Mouse (Mus musculus): ENCODE measurements around the gene Ptpru. TPM values are rescaled to one million over a fixed set of nuclear protein-coding genes. Genes with fewer than 3 reads are reported as not detected.

Gene Ptpru
- polyA plus RNA-seq (2017; shearing (Covaris generic)), result not detected

DNA sequence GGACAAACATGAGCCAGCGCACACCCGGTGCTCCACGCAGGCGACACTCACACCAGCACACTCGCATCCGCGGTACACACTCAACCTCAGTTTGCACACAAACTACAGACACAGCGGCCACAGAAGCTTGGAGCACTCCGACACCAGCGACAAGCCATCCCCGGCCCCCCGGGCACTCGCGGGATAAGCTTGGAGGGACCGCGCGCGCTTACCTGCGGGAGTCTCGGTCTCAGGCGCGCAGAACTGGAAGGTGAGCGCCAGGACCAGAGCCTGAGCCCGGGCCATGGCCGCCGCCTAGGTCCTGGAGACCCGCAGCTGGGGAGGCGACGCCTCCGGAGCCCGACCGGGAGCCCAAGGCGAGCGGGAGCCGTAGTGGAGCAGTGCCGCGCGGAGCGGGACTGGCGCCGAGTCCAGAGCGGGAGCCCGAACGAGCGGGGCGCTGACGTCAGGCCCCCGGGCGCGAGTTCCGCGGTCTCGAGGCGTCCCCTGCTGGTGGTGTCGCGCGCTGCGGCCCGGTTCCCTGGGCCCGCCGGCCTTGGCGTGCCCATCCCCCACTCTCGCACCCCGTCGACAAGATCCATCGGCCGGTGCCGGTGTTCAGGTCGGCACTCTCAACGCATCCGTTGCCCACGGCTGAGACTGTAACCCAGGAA is at the start of gene Ptpru:
Gene Ptpru, minus strand, starts transcription at position 417 of the 653 bp plus-strand sequence.

GRCm38 (mm10) chr4:131873293-131874168 is 35.4 kb upstream of the Ptpru start, which contains the start of gene Srsf4:
Gene Srsf4 (plus strand): TSS chr4:131873617.

DNA sequence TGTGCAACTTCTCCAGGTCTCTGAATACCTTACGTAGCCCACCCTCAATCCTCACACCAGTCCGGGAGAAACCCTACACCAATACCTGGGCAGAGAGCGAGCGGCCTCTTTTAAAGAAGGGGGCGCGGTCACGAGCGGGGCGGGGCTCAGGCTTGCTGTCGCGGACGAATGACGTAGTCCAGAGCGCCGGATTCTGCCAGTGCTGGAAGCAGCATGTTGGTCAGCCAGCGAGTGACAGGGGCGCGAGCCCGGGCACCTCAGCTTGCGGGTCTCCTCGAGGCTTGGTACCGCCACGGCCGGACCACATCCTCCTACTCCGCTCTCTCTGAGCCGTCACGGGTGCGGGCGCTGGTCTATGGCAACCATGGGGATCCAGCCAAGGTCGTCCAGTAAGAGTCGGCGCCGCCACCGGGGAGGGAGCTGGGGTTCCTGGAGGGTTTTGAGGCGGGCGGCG is 5.2 kb upstream of the Ptpru start, which contains the start of gene Mecr:
Gene Mecr, plus strand, starts transcription at position 181 of the 454 bp plus-strand sequence.

Other genes with a start within 250 kb of the Ptpru start
- 32.3 TPM for gene Mecr, start 5.2 kb upstream of the Ptpru start, polyA plus RNA-seq (2017; shearing (Covaris generic))
- 33.3 TPM for gene Srsf4, start 35.3 kb upstream of the Ptpru start, polyA plus RNA-seq (2017; shearing (Covaris generic))
- not detected for gene Tmem200b, start 83.5 kb upstream of the Ptpru start, polyA plus RNA-seq (2017; shearing (Covaris generic))
- gene Gm10300, start 236.4 kb upstream of the Ptpru start, polyA plus RNA-seq (2017; shearing (Covaris generic)), result not detected
- 94.9 TPM for gene Epb41, start 237.0 kb upstream of the Ptpru start, polyA plus RNA-seq (2017; shearing (Covaris generic))